Mouse (Mus musculus) ES-E14 (cell line): Measurements from ENCODE around the gene Aph1c. TPM values are rescaled to one million over a fixed set of nuclear protein-coding genes. Genes with fewer than 3 reads are reported as not detected.

Source experiments
- DNase-seq: peaks from one replicate; pipeline ENCODE4 v3.0.0-alpha.2; 2013; ENCODE audit warnings: low read depth, low spot score
- H3K27ac ChIP-seq: 2 replicates; pipeline ENCODE4 v1.5.1; 2012; ENCODE audit warnings: low read depth, mild to moderate bottlenecking, low read length, moderate library complexity, mixed read lengths; ENCODE audit not compliant: poor library complexity, insufficient read depth, severe bottlenecking
- H3K36me3 ChIP-seq: 2 replicates; pipeline ENCODE4 v1.6.1; 2012; ENCODE audit warnings: mild to moderate bottlenecking, low read length, moderate library complexity, mixed read lengths; ENCODE audit not compliant: control insufficient read depth, poor library complexity, insufficient read depth, severe bottlenecking
- H3K4me1 ChIP-seq, 2 experiments: fragments of 150-350 bp in 1 of 2; sonication (generic) in 1 of 2; 2 replicates each; pipeline ENCODE4 v1.6.1; 2012; ENCODE audit warnings: low read length in 2 of 2, mild to moderate bottlenecking in 1 of 2, mixed read lengths in 1 of 2; ENCODE audit not compliant: control insufficient read depth in 2 of 2, insufficient read depth in 2 of 2, poor library complexity in 1 of 2
- H3K4me3 ChIP-seq, 2 experiments: fragments of 150-350 bp in 1 of 2; sonication (generic) in 1 of 2; 2 replicates each; pipeline ENCODE4 v1.5.1; 2012; ENCODE audit warnings: low read length in 2 of 2, low read depth in 1 of 2, mild to moderate bottlenecking in 1 of 2, mixed read lengths in 1 of 2; ENCODE audit not compliant: insufficient read depth in 1 of 2, poor library complexity in 1 of 2, severe bottlenecking in 1 of 2
- H3K9ac ChIP-seq: 2 replicates; pipeline ENCODE4 v1.6.1; 2012; ENCODE audit warnings: low read depth, mild to moderate bottlenecking, low read length, mixed read lengths; ENCODE audit not compliant: poor library complexity, insufficient read depth, severe bottlenecking
- H3K9me3 ChIP-seq: fragments of 150-350 bp; sonication (generic); 2 replicates; pipeline ENCODE4 v1.6.1; 2012; ENCODE audit warnings: low read depth, mild to moderate bottlenecking, low read length; ENCODE audit not compliant: control insufficient read depth, insufficient read depth
- CHD2 ChIP-seq: IDR thresholded peaks from 2 replicates; pipeline ENCODE4 v1.6.1; 2014; ENCODE audit warnings: mild to moderate bottlenecking, low read depth, low read length, inconsistent platforms
- HCFC1 ChIP-seq: IDR thresholded peaks from 2 replicates; pipeline ENCODE4 v1.6.1; 2012; ENCODE audit warnings: low read length, inconsistent platforms, borderline replicate concordance; ENCODE audit not compliant: insufficient read depth
- MAFK ChIP-seq: IDR thresholded peaks from 2 replicates; pipeline ENCODE4 v1.6.1; 2014; ENCODE audit warnings: mild to moderate bottlenecking, low read depth, low read length, inconsistent platforms; ENCODE audit not compliant: insufficient read depth
- ZC3H11A ChIP-seq: IDR thresholded peaks from 2 replicates; pipeline ENCODE4 v1.6.1; 2012; ENCODE audit warnings: low read depth, mild to moderate bottlenecking, inconsistent platforms, low read length, borderline replicate concordance
- ZNF384 ChIP-seq: IDR thresholded peaks from 2 replicates; pipeline ENCODE4 v1.6.1; 2012; ENCODE audit warnings: low read depth, low read length, inconsistent platforms
- in situ Hi-C, 2 experiments: fragments of 600-800 bp; cut with MboI; formaldehyde crosslinking; loops; one replicate each; pipeline ENCODE4 v1.15.1; 2025; ENCODE audit warnings: low sequenced_read_pairs in 2 of 2, inconsistent platforms in 1 of 2; ENCODE audit not compliant: unreplicated experiment in 2 of 2
- total RNA-seq: library from RNA; depleted of rRNA; stranded (reverse); fragments of 300-350 nt; gene quantifications from 2 replicates; pipeline ENCODE4 v1.2.3, GENCODE M21; 2012

The Aph1c gene
- total RNA-seq, 1 experiment: 0.98 TPM

DNA sequence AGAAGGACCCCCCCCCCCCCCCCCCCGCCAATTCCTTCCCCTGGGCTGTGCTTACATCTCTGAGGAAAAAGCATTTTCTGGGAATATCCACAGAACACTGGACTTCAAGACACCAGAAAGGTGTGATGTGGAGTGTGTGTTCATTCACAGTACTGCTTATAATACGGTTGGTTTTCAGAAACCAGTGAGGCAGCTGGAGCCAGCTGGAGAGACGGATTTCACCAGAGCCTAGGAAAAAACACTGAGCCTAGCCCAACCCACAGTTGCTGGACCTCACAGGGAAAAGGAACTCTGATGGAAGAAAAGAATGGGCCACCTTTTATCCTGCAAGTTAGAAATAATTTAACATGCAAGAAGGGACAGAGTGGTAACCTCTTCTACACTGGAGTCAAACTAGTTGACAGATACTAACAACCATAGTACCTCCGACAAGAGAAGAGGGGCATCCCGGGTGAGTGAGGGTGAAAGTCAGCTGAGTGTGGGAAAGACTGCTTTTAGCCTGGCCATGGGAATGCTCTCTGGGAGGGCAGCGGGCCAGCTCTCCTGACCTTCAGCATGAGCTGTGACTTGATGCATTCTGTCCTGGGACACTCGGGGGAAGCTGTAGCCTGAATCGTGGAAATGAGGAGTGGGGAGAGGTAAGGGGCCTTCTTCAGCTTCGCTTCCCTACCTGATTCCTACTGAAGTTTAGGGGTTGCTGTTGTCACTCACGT is 37.6 kb upstream of the Aph1c start:
- no peak overlapping the region for H3K27ac ChIP-seq
- H3K4me1 ChIP-seq: no peaks in the 10 kb centered on the region
- no peak for TF ChIP-seq HCFC1
- no peak for TF ChIP-seq CHD2
- no peak for TF ChIP-seq MAFK
- no peak for TF ChIP-seq ZNF384
- no peak for TF ChIP-seq ZC3H11A
- H3K9me3 ChIP-seq: no peaks in the 10 kb centered on the region
- H3K36me3 ChIP-seq: no peaks in the 10 kb centered on the region
- H3K9ac ChIP-seq: no peak overlapping the region
- no peak overlapping the region for H3K4me3 ChIP-seq
- DNase-seq: no peak
- in situ Hi-C loops: no loop called here

DNA sequence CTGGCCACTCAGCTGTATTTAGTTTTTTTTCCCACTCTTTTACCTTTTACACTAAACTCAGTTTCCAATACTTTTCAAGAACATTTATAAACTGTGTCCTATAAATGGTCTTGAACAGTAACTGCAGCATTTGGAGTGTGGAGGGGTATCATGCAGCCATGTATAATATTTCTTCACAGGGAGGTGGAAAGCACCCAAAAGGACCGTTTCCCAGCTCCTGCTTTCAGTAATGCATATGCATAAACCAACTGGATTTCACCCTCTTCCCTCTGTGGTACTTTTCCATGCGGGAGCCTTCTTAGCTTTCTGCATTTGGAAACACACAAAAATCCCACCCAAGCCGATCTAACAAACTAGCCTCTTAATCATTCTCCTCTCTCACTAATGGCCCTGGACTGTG is 30.2 kb upstream of the Aph1c start:
- Histone ChIP-seq H3K27ac (no peak overlapping the region), H3K4me1 (no peaks in the 10 kb centered on the region; a peak in 1 of 4 replicates), H3K9me3 (no peaks in the 10 kb centered on the region), H3K4me3 (no peak overlapping the region), H3K9ac (no peak overlapping the region), H3K36me3 (no peaks in the 10 kb centered on the region; the same call in 1 of the 2 replicates)
- no peak for TF ChIP-seq CHD2
- TF ChIP-seq MAFK: no peak
- TF ChIP-seq ZC3H11A: no peak
- TF ChIP-seq ZNF384: no peak
- TF ChIP-seq HCFC1: no peak
- in situ Hi-C loops: no loop called here
- no peak for DNase-seq

DNA sequence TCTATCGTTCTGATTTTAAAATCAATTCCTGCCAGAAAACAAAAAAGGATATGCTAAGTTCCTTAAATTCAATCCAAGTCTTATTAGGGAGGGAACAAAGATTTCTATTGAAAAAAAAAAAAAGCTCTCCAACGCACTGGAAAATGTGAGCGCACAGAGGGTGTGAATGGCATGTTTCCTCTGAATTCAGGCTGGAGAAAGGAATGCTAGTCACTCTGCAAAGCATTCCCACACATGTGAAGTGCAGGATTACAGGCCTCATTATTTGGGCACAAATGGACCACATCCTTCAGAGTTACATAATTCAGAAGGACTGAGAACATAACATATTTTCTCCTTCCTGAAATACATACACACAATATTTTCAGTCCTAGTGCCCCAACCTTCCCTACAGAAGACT is 28.9 kb upstream of the Aph1c start:
- in situ Hi-C loops: no loop called here
- no peaks in the 10 kb centered on the region; the same call in 1 of the 2 replicates for H3K36me3 ChIP-seq
- H3K9me3 ChIP-seq: no peaks in the 10 kb centered on the region
- TF ChIP-seq ZC3H11A (no peak), CHD2 (no peak), ZNF384 (no peak), HCFC1 (no peak), MAFK (no peak)
- DNase-seq: no peak
- no peaks in the 10 kb centered on the region; a peak in 1 of 4 replicates for H3K4me1 ChIP-seq
- H3K4me3 ChIP-seq: no peak overlapping the region
- no peak overlapping the region for H3K9ac ChIP-seq
- H3K27ac ChIP-seq: no peak overlapping the region

DNA sequence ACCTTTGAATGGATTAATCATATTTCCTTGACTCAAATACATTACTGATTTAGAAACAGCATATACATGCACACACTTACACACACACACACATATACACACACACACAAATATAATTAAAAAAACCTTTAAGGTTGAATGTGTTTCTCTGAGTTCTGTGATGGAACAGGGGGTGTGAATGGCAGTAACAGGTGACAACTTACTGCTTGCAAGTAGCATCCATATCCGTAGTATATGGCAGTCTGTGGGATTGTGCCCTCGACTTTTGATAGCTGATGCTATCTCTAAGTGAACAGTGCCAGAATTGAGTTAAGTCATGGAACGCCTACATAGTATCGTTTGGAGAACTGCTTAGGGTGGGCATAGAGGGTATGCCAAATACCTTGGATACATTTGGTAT is 27.7 kb upstream of the Aph1c start:
- Histone ChIP-seq H3K9ac (no peak overlapping the region), H3K4me3 (no peak overlapping the region), H3K4me1 (no peaks in the 10 kb centered on the region; a peak in 1 of 4 replicates), H3K9me3 (no peaks in the 10 kb centered on the region), H3K27ac (no peak overlapping the region), H3K36me3 (no peaks in the 10 kb centered on the region; the same call in 1 of the 2 replicates)
- TF ChIP-seq HCFC1 (no peak), CHD2 (no peak), ZC3H11A (no peak), ZNF384 (no peak), MAFK (no peak)
- DNase-seq: no peak
- in situ Hi-C loops: no loop called here
